In the genomic region with DNA sequence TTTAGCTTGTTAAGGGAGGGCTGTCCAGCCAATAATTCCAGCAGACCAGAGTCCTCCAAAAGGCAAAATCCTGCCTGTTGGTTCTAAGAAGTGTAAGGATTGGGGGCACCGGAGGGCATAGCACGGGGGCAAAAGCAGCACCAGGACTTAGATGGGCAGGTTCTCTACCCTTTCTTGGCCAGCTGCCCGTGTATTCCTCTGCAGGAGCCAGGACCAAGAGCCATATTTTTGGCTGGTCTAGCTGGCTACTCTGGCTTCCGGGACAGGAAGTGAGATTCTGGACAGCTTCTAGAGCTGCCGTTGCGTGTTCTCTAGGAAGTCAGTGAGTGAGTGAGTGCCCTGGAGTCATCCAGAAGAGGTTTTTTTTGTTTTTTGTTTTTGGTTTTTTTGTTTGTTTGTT, we compare ENCODE assay signal across 9 mouse cellular contexts. TPM values are rescaled to one million over a fixed set of nuclear protein-coding genes. Genes with fewer than 3 reads are reported as not detected.
DNase-seq lines count a peak whose midpoint lies in the region; ATAC-seq and TF ChIP-seq lines count a peak whose summit lies in the region.
"Had no signal": no experiment of that assay in that cellular context is flagged by ENCODE, and none has a peak within 500 bp of the region (broad histone marks: within the 10 kb centered on the region; RNA-seq: fewer than 3 reads in every experiment).

No protein-coding gene starts in this region.

- WGBS in embryonic facial prominence, embryonic 11.5 days, result 58% methylated on average over 6 of the region's 6 CpGs
- 59% methylated on average over 6 of the region's 6 CpGs for WGBS in embryonic facial prominence, embryonic 10.5 days
- 38% methylated on average over 6 of the region's 6 CpGs for WGBS in heart, postnatal 0 days

- H3K36me3 ChIP-seq in embryonic facial prominence, embryonic 11.5 days (replicated peaks; ENCODE audit: control insufficient read depth, insufficient read depth, low read depth, low read length), result no peaks in the 10 kb centered on the region
- H3K36me3 ChIP-seq in embryonic facial prominence, embryonic 10.5 days (replicated peaks), result no peaks in the 10 kb centered on the region
- no peaks in the 10 kb centered on the region for H3K36me3 ChIP-seq in heart, postnatal 0 days (replicated peaks; ENCODE audit: control insufficient read depth, insufficient read depth, low read length)

- no peak for TF ChIP-seq EP300 in heart, postnatal 0 days (IDR thresholded peaks at IDR 0.05; ENCODE audit: low read depth)

- intact Hi-C loops in left cerebral cortex, adult 2 months (cut with DNase I), result no loop called here

- no peak overlapping the region for H3K4me2 ChIP-seq in embryonic facial prominence, embryonic 11.5 days (ENCODE audit: low read depth, low read length)
- no peak overlapping the region for H3K4me2 ChIP-seq in heart, postnatal 0 days (ENCODE audit: low read depth, low read length)

- no peaks in the 10 kb centered on the region for H3K4me1 ChIP-seq in embryonic facial prominence, embryonic 11.5 days (ENCODE audit: control insufficient read depth, insufficient read depth, low read length)
- peaks cover 54% of the 10 kb centered on the region for H3K4me1 ChIP-seq in embryonic facial prominence, embryonic 10.5 days
- peaks cover 30% of the 10 kb centered on the region for H3K4me1 ChIP-seq in heart, postnatal 0 days (ENCODE audit: control insufficient read depth, insufficient read depth)

- no peaks in the 10 kb centered on the region for H3K9me3 ChIP-seq in embryonic facial prominence, embryonic 11.5 days (replicated peaks; ENCODE audit: control insufficient read depth, low read length)
- no peaks in the 10 kb centered on the region for H3K9me3 ChIP-seq in embryonic facial prominence, embryonic 10.5 days
- H3K9me3 ChIP-seq in heart, postnatal 0 days (replicated peaks; ENCODE audit: control insufficient read depth, low read length), result no peaks in the 10 kb centered on the region

- peak; percentile 15 for DNase-seq in embryonic facial prominence, embryonic 11.5 days (ENCODE audit: low spot score)
- no peak for DNase-seq in embryonic facial prominence, embryonic 10.5 days (ENCODE audit: low spot score)
- peak; percentile 72 for DNase-seq in testis, postnatal 10 days (ENCODE audit: low spot score)
- DNase-seq in testis, postnatal 14 days (ENCODE audit: low spot score), result no peak
- DNase-seq in heart, postnatal 0 days (ENCODE audit: low spot score), result peak; percentile 42
- DNase-seq in lung, postnatal 36 days, result peak; percentile 58
- DNase-seq in left cerebral cortex, adult 2 months (ENCODE audit: extremely low spot score in 1 of 2, low spot score in 2 of 2), result no peak
- DNase-seq in left cerebral cortex, adult 11 months (ENCODE audit: low spot score), result no peak

- no peaks in the 10 kb centered on the region; the same call in 1 of the 2 replicates for H3K27me3 ChIP-seq in embryonic facial prominence, embryonic 11.5 days (ENCODE audit: control insufficient read depth, insufficient read depth, low read length)
- peaks cover 52% of the 10 kb centered on the region for H3K27me3 ChIP-seq in embryonic facial prominence, embryonic 10.5 days (replicated peaks; ENCODE audit: low read depth, poor library complexity, severe bottlenecking)
- peaks cover 21% of the 10 kb centered on the region for H3K27me3 ChIP-seq in heart, postnatal 0 days (ENCODE audit: control insufficient read depth, insufficient read depth, low read length)

- H3K9ac ChIP-seq in embryonic facial prominence, embryonic 11.5 days (replicated peaks; ENCODE audit: low read length), result no peak overlapping the region
- H3K9ac ChIP-seq in heart, postnatal 0 days (replicated peaks; ENCODE audit: low read depth, low read length), result no peak overlapping the region

- TF ChIP-seq CTCF in heart, postnatal 0 days (IDR thresholded peaks at IDR 0.05; ENCODE audit: low read depth), result no peak
- no peak for TF ChIP-seq CTCF in left cerebral cortex, adult 2 months (IDR thresholded peaks at IDR 0.05)

- no peak overlapping the region for H3K4me3 ChIP-seq in embryonic facial prominence, embryonic 11.5 days (ENCODE audit: low read depth, low read length)
- no peak overlapping the region for H3K4me3 ChIP-seq in embryonic facial prominence, embryonic 10.5 days
- H3K4me3 ChIP-seq in heart, postnatal 0 days (ENCODE audit: low read depth, low read length), result no peak overlapping the region
- no peak overlapping the region for H3K4me3 ChIP-seq in left cerebral cortex, adult 2 months

- ATAC-seq in embryonic facial prominence, embryonic 11.5 days (replicated peaks; ENCODE audit: insufficient number of reproducible peaks, low FRiP score, low TSS enrichment, low read depth), result no peak
- no peak for ATAC-seq in heart, postnatal 0 days (ENCODE audit: insufficient read depth, low read depth)

- no peak overlapping the region for H3K27ac ChIP-seq in embryonic facial prominence, embryonic 11.5 days (replicated peaks; ENCODE audit: low read depth, low read length)
- no peak overlapping the region for H3K27ac ChIP-seq in embryonic facial prominence, embryonic 10.5 days (replicated peaks)
- H3K27ac ChIP-seq in heart, postnatal 0 days (ENCODE audit: low read depth), result no peak overlapping the region
- H3K27ac ChIP-seq in left cerebral cortex, adult 2 months, result no peak overlapping the region

RNA-seq across cellular contexts. Expression of gene Kcnq4, which starts 18.3 kb away (rescaled TPM):
- 4.3 and 4.6 TPM in 2 replicates for polyA plus RNA-seq in embryonic facial prominence, embryonic 11.5 days (2014; fragmentation: Nextera tagmentation; extraction: Ambion mirVana)
- polyA plus RNA-seq in embryonic facial prominence, embryonic 10.5 days (2016; fragmentation: Nextera tagmentation; extraction: Ambion mirVana), result 4.2 and 5.6 TPM in 2 replicates
- 0.85 and 2.9 TPM in 2 replicates for total RNA-seq in heart, postnatal 0 days (2014; rRNA removed; ENCODE audit: low replicate concordance)
- 0.57 and 0.78 TPM in 2 replicates for polyA plus RNA-seq in heart, postnatal 0 days (2015; fragmentation: Nextera tagmentation; extraction: Ambion mirVana)
- 1 to 10 TPM; 6.9 to 7.5 TPM for total RNA-seq in left cerebral cortex, adult 2 months (2021)
- polyA plus RNA-seq: CD4-positive, CD25-positive, alpha-beta regulatory T cell, adult 4 months had no signal

Comparison
In these comparisons a context has a peak if more than half of its experiments do, and no peak if none do; other contexts are left out.
1. DNase-seq: peak in embryonic facial prominence, embryonic 11.5 days (single experiment), testis, postnatal 10 days (single experiment), heart, postnatal 0 days (single experiment) and lung, postnatal 36 days (single experiment); none in embryonic facial prominence, embryonic 10.5 days (single experiment), testis, postnatal 14 days (single experiment), left cerebral cortex, adult 2 months (0 of 2) and left cerebral cortex, adult 11 months (single experiment).